Mouse (Mus musculus) B cell, adult (primary cell): ENCODE measurements around the gene Celsr2. TPM values are rescaled to one million over a fixed set of nuclear protein-coding genes. Genes with fewer than 3 reads are reported as not detected.

Source experiments
- total RNA-seq: library from RNA; stranded (reverse); gene quantifications from 4 replicates; pipeline ENCODE4 v1.2.4, GENCODE M21; 2023; ENCODE audit not compliant: inconsistent age

Celsr2 gene
- total RNA-seq, result 3.3 to 6.2 TPM (median 4.9 TPM) in 4 replicates

DNA sequence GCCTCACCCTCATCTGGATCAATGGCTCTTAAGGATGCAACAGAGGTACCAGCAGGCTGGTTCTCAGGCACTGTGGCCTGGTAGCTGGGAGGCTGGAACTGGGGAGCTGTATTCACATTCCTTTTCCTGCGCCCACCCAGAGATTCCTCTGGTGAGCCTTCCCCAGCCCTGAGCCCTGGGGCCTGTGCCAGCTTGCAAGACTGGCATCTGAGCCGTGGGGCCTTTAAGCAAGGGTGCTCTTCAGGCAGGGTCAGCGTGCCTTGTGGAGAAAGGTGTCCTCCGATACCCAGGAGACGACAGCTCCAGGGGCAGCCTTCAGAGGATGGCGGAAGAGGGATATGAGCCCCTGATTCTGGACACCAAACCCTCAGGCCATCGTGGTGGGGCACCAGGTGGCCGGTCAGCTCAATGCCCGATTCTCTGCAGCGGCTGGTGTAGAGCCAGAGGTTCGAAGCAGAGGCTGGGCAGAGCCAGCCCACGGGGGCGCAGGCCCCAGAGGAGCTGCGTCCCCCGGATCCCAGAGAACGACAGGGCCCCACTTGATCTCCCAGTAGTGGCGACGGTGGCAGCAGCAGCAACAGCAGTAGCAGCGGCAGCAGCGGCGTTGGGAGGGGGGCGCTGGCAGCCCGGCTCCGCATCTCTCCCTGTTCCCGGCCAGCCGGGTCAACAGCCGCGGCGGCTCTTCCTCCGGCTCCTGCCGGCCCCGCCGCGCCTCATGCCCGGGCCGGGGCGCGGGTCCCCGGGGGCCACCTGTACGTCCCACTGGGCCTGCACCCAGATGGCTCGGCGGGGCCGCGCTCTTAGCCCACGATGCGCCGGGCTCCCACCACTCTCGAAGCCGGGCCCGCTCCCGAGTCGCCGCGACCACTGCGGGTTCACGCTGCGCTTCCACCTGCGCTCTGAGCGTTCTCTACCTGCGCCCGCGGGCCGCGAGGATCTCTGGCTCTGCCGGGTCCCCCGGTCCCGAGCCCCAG lies at the start of gene Celsr2:
Gene Celsr2, minus strand, starts transcription at position 696 of the 974 bp plus-strand sequence.

GRCm38 (mm10) chr3:108444698-108445365 lies 29.5 kb upstream of the Celsr2 start, which contains the start of gene Sars:
Gene Sars, minus strand, starts transcription at chr3:108445209.

DNA sequence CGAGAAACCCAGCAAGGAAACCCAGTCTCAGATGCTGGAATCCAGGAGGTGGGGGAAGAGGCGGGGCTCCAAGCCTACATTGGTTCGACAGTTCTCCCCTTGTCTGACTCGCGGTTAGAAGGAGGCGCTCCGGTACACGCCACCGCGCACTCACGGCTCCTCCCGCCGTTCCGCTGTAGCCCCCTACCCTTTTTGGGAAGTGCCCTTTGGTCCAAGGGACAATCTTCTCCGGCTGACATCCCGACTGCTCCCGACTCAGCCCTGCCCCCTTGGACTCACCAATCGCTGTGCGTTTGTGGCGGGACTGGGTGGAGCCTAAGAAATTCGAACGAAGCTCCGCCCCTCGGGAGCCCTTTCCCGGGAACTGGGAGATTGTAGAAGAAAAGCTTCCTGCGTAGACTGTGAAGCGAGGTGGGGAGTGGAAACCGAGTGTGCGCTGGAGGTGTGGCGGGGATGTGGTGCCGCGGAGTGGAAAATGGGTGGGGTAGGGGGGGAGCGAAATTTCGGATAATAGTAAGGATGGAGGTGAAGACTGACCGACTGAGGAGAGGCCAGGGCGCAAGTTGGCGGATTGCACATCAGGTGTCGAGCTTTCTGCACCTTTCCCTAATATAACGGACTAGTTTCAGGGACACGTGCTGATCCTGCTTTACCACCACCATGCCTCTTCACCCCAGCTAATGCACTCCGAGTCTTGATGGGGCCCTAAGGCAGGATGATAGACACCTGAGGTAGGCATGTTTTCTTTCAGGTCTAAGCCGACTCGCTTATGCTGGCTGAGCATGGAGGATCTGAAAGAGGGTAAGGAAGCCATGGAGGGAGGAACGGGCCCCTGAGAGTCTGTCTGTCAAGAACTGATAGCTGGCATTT lies 31.6 kb downstream of the Celsr2 start, which contains the start of gene Psrc1:
Gene Psrc1, plus strand, starts transcription at position 355 of the 870 bp plus-strand sequence.

GRCm38 (mm10) chr3:108364270-108364995 lies 50.9 kb downstream of the Celsr2 start, which contains the start of gene Mybphl:
Gene Mybphl, plus strand, starts transcription at chr3:108364911.

Other genes starting within 250 kb of the Celsr2 start
- 1.4 to 4.6 TPM (median 3.2 TPM) in 4 replicates for gene Amigo1, start 229.2 kb downstream of the Celsr2 start, total RNA-seq
- 26.9 to 31.7 TPM (median 31.1 TPM) in 4 replicates for gene Cyb561d1, start 214.3 kb downstream of the Celsr2 start, total RNA-seq
- gene Atxn7l2, start 204.6 kb downstream of the Celsr2 start, total RNA-seq, result 28.1 to 38.7 TPM (median 30.5 TPM) in 4 replicates
- not detected in 4 replicates for gene Sypl2, start 188.9 kb downstream of the Celsr2 start, total RNA-seq
- gene Psma5, start 158.6 kb downstream of the Celsr2 start, total RNA-seq, result 37.3 to 49.8 TPM (median 39.4 TPM) in 4 replicates
- 0.63 to 0.93 TPM (median 0.69 TPM) in 4 replicates for gene Sort1, start 131.5 kb downstream of the Celsr2 start, total RNA-seq
- gene Mybphl, start 50.6 kb downstream of the Celsr2 start, total RNA-seq, result not detected in 4 replicates
- 0.74 to 1.4 TPM (median 1.0 TPM) in 4 replicates for gene Psrc1, start 31.7 kb downstream of the Celsr2 start, total RNA-seq
- 118 to 128 TPM (median 127 TPM) in 4 replicates for gene Sars, start 29.7 kb upstream of the Celsr2 start, total RNA-seq
- not detected in 4 replicates for gene 1700013F07Rik, start 118.6 kb upstream of the Celsr2 start, total RNA-seq
- 0.16 TPM in 1 of 4 replicates, not detected in the others for gene 5330417C22Rik, start 121.0 kb upstream of the Celsr2 start, total RNA-seq
- gene Tmem167b, start 146.9 kb upstream of the Celsr2 start, total RNA-seq, result 41.7 to 42.7 TPM (median 42.1 TPM) in 4 replicates
- gene Taf13, start 156.1 kb upstream of the Celsr2 start, total RNA-seq, result 30.3 to 40.4 TPM (median 31.9 TPM) in 4 replicates
- gene Wdr47, start 175.7 kb upstream of the Celsr2 start, total RNA-seq, result 16.9 to 29.3 TPM (median 24.5 TPM) in 4 replicates
- gene Clcc1, start 238.4 kb upstream of the Celsr2 start, total RNA-seq, result 31.9 to 37.1 TPM (median 34.7 TPM) in 4 replicates